Mouse (Mus musculus) spleen, adult 12 weeks (tissue): Measurements from ENCODE around the gene Apold1.

Experiments used
- DNase-seq: peaks from one replicate; pipeline ENCODE4 v3.0.0; 2022; ENCODE audit warnings: low spot score

Gene Apold1

GRCm38 (mm10) chr6:135029246-135029645 lies 47.7 kb downstream of the Apold1 start:
- no peak for DNase-seq
